ENCODE assay signal across 20 mouse cellular contexts in the genomic region with DNA sequence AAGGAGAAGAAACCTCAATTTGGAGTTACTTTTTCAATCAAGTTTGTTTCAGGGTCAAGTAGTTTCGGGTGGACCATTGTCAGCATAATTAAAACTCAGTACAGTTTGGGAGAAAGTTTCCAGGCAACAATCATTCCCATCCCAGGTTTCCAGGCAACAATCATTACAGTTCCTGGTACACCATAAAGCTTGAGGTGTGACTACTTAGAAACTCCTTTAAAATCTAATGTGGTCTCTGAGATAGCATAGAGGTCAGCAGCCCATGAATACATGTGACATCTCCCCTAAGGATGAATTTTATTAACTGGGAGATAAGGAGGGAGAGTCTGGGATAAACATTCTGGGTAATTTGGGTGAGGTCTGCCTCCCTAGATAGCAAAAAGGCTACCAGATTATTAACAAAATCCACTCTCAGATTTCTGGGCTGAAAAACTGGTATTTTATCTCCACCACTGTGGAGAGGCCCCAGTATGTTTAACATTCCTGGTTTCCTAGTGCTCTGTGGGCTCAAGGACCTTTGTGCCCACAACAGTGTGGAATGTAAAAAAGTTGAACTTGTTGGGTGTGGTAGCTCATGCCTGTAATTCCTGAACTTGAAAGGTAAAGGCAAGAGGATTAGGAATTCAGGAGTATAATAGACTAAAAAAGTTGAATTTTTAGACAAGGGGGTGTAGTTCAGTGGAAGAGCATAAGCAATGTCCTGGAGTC. TPM values are rescaled to one million over a fixed set of nuclear protein-coding genes. Genes with fewer than 3 reads are reported as not detected.
A peak's percentile ranks its signal among the peaks of the same experiment; 100 is the strongest.
DNase-seq lines count a peak whose midpoint lies in the region; ATAC-seq and TF ChIP-seq lines count a peak whose summit lies in the region.
"Had no signal": no experiment of that assay in that cellular context is flagged by ENCODE, and none has a peak within 500 bp of the region (broad histone marks: within the 10 kb centered on the region; RNA-seq: fewer than 3 reads in every experiment).

No protein-coding gene starts in this region.

- no peaks in the 10 kb centered on the region for H3K36me3 ChIP-seq in lung, embryonic 14.5 days (ENCODE audit: insufficient read depth)
- no peaks in the 10 kb centered on the region for H3K36me3 ChIP-seq in stomach, embryonic 14.5 days (ENCODE audit: control insufficient read depth, insufficient read depth, low read length)
- H3K36me3 ChIP-seq: embryonic facial prominence, embryonic 12.5 days; forebrain, embryonic 15.5 days; heart, embryonic 12.5 days; hindbrain, embryonic 12.5 days had no signal

- H3K4me3 ChIP-seq in lung, embryonic 14.5 days (ENCODE audit: low read depth, low read length): no peak overlapping the region
- H3K4me3 ChIP-seq in lung, adult 2 months (replicated peaks; ENCODE audit: extremely low read depth, low read depth, low read length): no peak overlapping the region
- no peak overlapping the region for H3K4me3 ChIP-seq in stomach, embryonic 14.5 days (ENCODE audit: low read depth, low read length)
- H3K4me3 ChIP-seq: embryonic facial prominence, embryonic 12.5 days; forebrain, embryonic 15.5 days; heart, adult 2 months; heart, embryonic 12.5 days; hindbrain, embryonic 12.5 days had no signal

- TF ChIP-seq POLR2A in lung, adult 2 months (IDR thresholded peaks at IDR 0.05; ENCODE audit: borderline replicate concordance, extremely low read depth, low read depth, low read length): no peak

- no peaks in the 10 kb centered on the region for H3K27me3 ChIP-seq in lung, embryonic 14.5 days (ENCODE audit: insufficient read depth, low read length)
- H3K27me3 ChIP-seq in stomach, embryonic 14.5 days (ENCODE audit: control insufficient read depth, insufficient read depth, low read length): no peaks in the 10 kb centered on the region
- H3K27me3 ChIP-seq: CH12.LX; embryonic facial prominence, embryonic 12.5 days; forebrain, embryonic 15.5 days; heart, embryonic 12.5 days; hindbrain, embryonic 12.5 days had no signal

- H3K4me2 ChIP-seq in lung, embryonic 14.5 days: no peak overlapping the region
- no peak overlapping the region for H3K4me2 ChIP-seq in stomach, embryonic 14.5 days (replicated peaks; ENCODE audit: low read depth, low read length)
- H3K4me2 ChIP-seq: embryonic facial prominence, embryonic 12.5 days; forebrain, embryonic 15.5 days; heart, embryonic 12.5 days; hindbrain, embryonic 12.5 days had no signal

- no peaks in the 10 kb centered on the region for H3K9me3 ChIP-seq in lung, embryonic 14.5 days (ENCODE audit: low read depth, low read length)
- no peaks in the 10 kb centered on the region for H3K9me3 ChIP-seq in stomach, embryonic 14.5 days (ENCODE audit: control insufficient read depth, low read depth, low read length)
- H3K9me3 ChIP-seq: embryonic facial prominence, embryonic 12.5 days; forebrain, embryonic 15.5 days; heart, embryonic 12.5 days; hindbrain, embryonic 12.5 days had no signal

- no peaks in the 10 kb centered on the region for H3K4me1 ChIP-seq in lung, embryonic 14.5 days (ENCODE audit: insufficient read depth)
- no peaks in the 10 kb centered on the region for H3K4me1 ChIP-seq in lung, adult 2 months (ENCODE audit: control insufficient read depth, insufficient read depth, low read length)
- no peaks in the 10 kb centered on the region for H3K4me1 ChIP-seq in stomach, embryonic 14.5 days (ENCODE audit: control insufficient read depth, insufficient read depth, low read length)
- H3K4me1 ChIP-seq: embryonic facial prominence, embryonic 12.5 days; forebrain, embryonic 15.5 days; heart, embryonic 12.5 days; hindbrain, embryonic 12.5 days had no signal

- no peak for TF ChIP-seq CTCF in lung, embryonic 14.5 days (IDR thresholded peaks at IDR 0.05; ENCODE audit: low read depth)
- no peak for TF ChIP-seq CTCF in lung, adult 2 months (IDR thresholded peaks at IDR 0.05; ENCODE audit: insufficient read depth, low read length)

- ATAC-seq in lung, embryonic 14.5 days (ENCODE audit: insufficient read depth): peak; percentile 65; the same call in 1 of the 2 replicates
- 0 out of 2 replicates have a peak, but pooled peaks have one; percentile 42 for ATAC-seq in stomach, embryonic 14.5 days (ENCODE audit: insufficient number of reproducible peaks, insufficient read depth, low FRiP score, low read depth)
- ATAC-seq: forebrain, embryonic 15.5 days; hindbrain, embryonic 16.5 days had no signal

- 64% methylated on average over 1 of the region's 1 CpGs for WGBS in lung, embryonic 14.5 days
- WGBS in lung, adult 2 months: 50% methylated on average over 1 of the region's 1 CpGs
- whole genome bisulfite sequencing in stomach, embryonic 14.5 days: 70% methylated on average over 1 of the region's 1 CpGs

- H3K27ac ChIP-seq in lung, embryonic 14.5 days (ENCODE audit: low read depth): peak overlapping the region; percentile 70; the same call in 1 of the 2 replicates
- H3K27ac ChIP-seq in stomach, embryonic 14.5 days (ENCODE audit: low read length): no peak overlapping the region
- H3K27ac ChIP-seq: embryonic facial prominence, embryonic 12.5 days; forebrain, embryonic 15.5 days; heart, adult 2 months; hindbrain, embryonic 12.5 days had no signal

- DNase-seq in lung, embryonic 14.5 days: peak; percentile 33
- DNase-seq in lung, adult 2 months: no peak
- DNase-seq in 3T3-L1 (ENCODE audit: low read depth, low spot score) (peak; percentile 28), ZHBTc4 (ENCODE audit: low read depth, low spot score) (peak; percentile 55)
- DNase-seq in heart, adult 9 months (ENCODE audit: low spot score in 2 of 2): no peak
- DNase-seq in kidney, postnatal 10 days: no peak
- DNase-seq: adrenal gland, postnatal 10 days; cerebellum, adult 11-12 months; cerebellum, adult 9-10 months; cerebellum, postnatal 25 days; gastrocnemius, postnatal 14 days; heart, adult 2 months; heart, postnatal 36 days had no signal

- H3K9ac ChIP-seq in lung, embryonic 14.5 days: no peak overlapping the region
- H3K9ac ChIP-seq in stomach, embryonic 14.5 days (replicated peaks; ENCODE audit: low read depth, low read length): no peak overlapping the region
- H3K9ac ChIP-seq: embryonic facial prominence, embryonic 12.5 days; forebrain, embryonic 15.5 days; heart, embryonic 12.5 days; hindbrain, embryonic 12.5 days had no signal

RNA-seq across cellular contexts. Expression of a gene that starts 12.0 kb away (rescaled TPM):
- 0.32 and 0.42 TPM in 2 replicates for polyA plus RNA-seq in lung, embryonic 14.5 days (2014; fragmentation: Nextera tagmentation; extraction: Ambion mirVana)
- polyA plus RNA-seq in lung, adult 2 months (2012; rRNA removed): 1.3 and 1.4 TPM in 2 replicates
- polyA plus RNA-seq in stomach, embryonic 14.5 days (2014; fragmentation: Nextera tagmentation; extraction: Ambion mirVana): 0.59 and 0.78 TPM in 2 replicates

RNA-seq across cellular contexts. Expression of a gene that starts 28.5 kb away (rescaled TPM):
- polyA plus RNA-seq in lung, embryonic 14.5 days (2014; fragmentation: Nextera tagmentation; extraction: Ambion mirVana): 15.5 and 15.6 TPM in 2 replicates
- 49.9 and 53.6 TPM in 2 replicates for polyA plus RNA-seq in lung, adult 2 months (2012; rRNA removed)
- polyA plus RNA-seq in stomach, embryonic 14.5 days (2014; fragmentation: Nextera tagmentation; extraction: Ambion mirVana): 19.2 and 19.6 TPM in 2 replicates

RNA-seq across cellular contexts. Expression of a gene that starts 29.0 kb away (rescaled TPM):
- 235 and 244 TPM in 2 replicates for polyA plus RNA-seq in lung, embryonic 14.5 days (2014; fragmentation: Nextera tagmentation; extraction: Ambion mirVana)
- polyA plus RNA-seq in lung, adult 2 months (2012; rRNA removed): 39.7 and 71.0 TPM in 2 replicates
- 254 and 260 TPM in 2 replicates for polyA plus RNA-seq in stomach, embryonic 14.5 days (2014; fragmentation: Nextera tagmentation; extraction: Ambion mirVana)

RNA-seq across cellular contexts. Expression of a gene that starts 29.3 kb away (rescaled TPM):
- polyA plus RNA-seq in lung, embryonic 14.5 days (2014; fragmentation: Nextera tagmentation; extraction: Ambion mirVana): 1.2 and 2.1 TPM in 2 replicates
- polyA plus RNA-seq in lung, adult 2 months (2012; rRNA removed): 7.1 and 13.1 TPM in 2 replicates
- polyA plus RNA-seq in stomach, embryonic 14.5 days (2014; fragmentation: Nextera tagmentation; extraction: Ambion mirVana): 2.3 and 2.7 TPM in 2 replicates

RNA-seq across cellular contexts. Expression of a gene that starts 41.8 kb away (rescaled TPM):
- polyA plus RNA-seq in lung, embryonic 14.5 days (2014; fragmentation: Nextera tagmentation; extraction: Ambion mirVana): 210 and 219 TPM in 2 replicates
- polyA plus RNA-seq in lung, adult 2 months (2012; rRNA removed): 144 and 247 TPM in 2 replicates
- polyA plus RNA-seq in stomach, embryonic 14.5 days (2014; fragmentation: Nextera tagmentation; extraction: Ambion mirVana): 217 and 238 TPM in 2 replicates

Comparison
In these comparisons a context has a peak if more than half of its experiments do, and no peak if none do; other contexts are left out.
1. DNase-seq: peak in lung, embryonic 14.5 days (single experiment), 3T3-L1 (single experiment) and ZHBTc4 (single experiment); none in lung, adult 2 months (single experiment), heart, adult 9 months (0 of 2) and kidney, postnatal 10 days (single experiment).